Mouse (Mus musculus) forebrain, embryonic 16.5 days (tissue): Measurements from ENCODE around the gene Rprml. TPM values are rescaled to one million over a fixed set of nuclear protein-coding genes. Genes with fewer than 3 reads are reported as not detected.

Experiments used
- ATAC-seq: fragments of 200-750 bp; cut with Nextera tagmentation; 2 replicates; pipeline ENCODE4 v1.8.0; 2017; ENCODE audit warnings: mild to moderate bottlenecking, moderate library complexity
- H3K27ac ChIP-seq: fragments of 300-500 bp; sonication (generic); 2 replicates; pipeline ENCODE4 v1.5.1; 2014; ENCODE audit warnings: low read length, control low read depth
- H3K27me3 ChIP-seq: fragments of 300-500 bp; sonication (generic); replicated peaks from 2 replicates; pipeline ENCODE4 v1.6.1; 2014; ENCODE audit warnings: low read length; ENCODE audit not compliant: control insufficient read depth, insufficient read depth
- H3K36me3 ChIP-seq: fragments of 300-500 bp; sonication (generic); 2 replicates; pipeline ENCODE4 v1.6.1; 2014; ENCODE audit not compliant: control insufficient read depth, insufficient read depth
- H3K4me1 ChIP-seq: fragments of 300-500 bp; sonication (generic); replicated peaks from 2 replicates; pipeline ENCODE4 v1.6.1; 2014; ENCODE audit warnings: low read length; ENCODE audit not compliant: control insufficient read depth, insufficient read depth
- H3K4me2 ChIP-seq: fragments of 300-500 bp; sonication (generic); 2 replicates; pipeline ENCODE4 v1.6.1; 2014; ENCODE audit warnings: mild to moderate bottlenecking, low read length, control low read depth
- H3K4me3 ChIP-seq: fragments of 300-500 bp; sonication (generic); replicated peaks from 2 replicates; pipeline ENCODE4 v1.5.1; 2014; ENCODE audit warnings: mild to moderate bottlenecking, low read length, control low read depth
- H3K9ac ChIP-seq: fragments of 300-500 bp; sonication (generic); replicated peaks from 2 replicates; pipeline ENCODE4 v1.6.1; 2014; ENCODE audit warnings: low read depth, low read length, control low read depth
- H3K9me3 ChIP-seq: fragments of 300-500 bp; sonication (generic); 2 replicates; pipeline ENCODE4 v1.6.1; 2016; ENCODE audit warnings: low read length; ENCODE audit not compliant: control insufficient read depth
- WGBS: fragments of 180-500 bp; shearing (Covaris S2); extraction: QIAGEN DNeasy Blood & Tissue Kit; methylation state at CpG from one replicate; pipeline ENCODE4 v1.1.7; 2014; 5-methylcytosine and 5-hydroxymethylcytosine counted together
- polyA plus RNA-seq: library from polyadenylated mRNA; unstranded; fragments of >200 nt; fragmentation: Nextera tagmentation; extraction: Ambion mirVana; gene quantifications from 2 replicates; pipeline ENCODE4 v1.2.1, GENCODE M21; 2015

Rprml gene
- polyA plus RNA-seq, result 10.3 and 16.3 TPM in 2 replicates

GRCm38 (mm10) chr11:103649301-103649982 is at the start of gene Rprml:
TSS of gene Rprml (plus strand) at chr11:103649570.
- H3K27ac ChIP-seq, result no peak within 1 kb of the TSS
- WGBS, result 1% methylated on average over 50 of the region's 71 CpGs
- no peaks in the 10 kb centered on the region for H3K36me3 ChIP-seq
- peak within 1 kb of the TSS; percentile 43 for H3K9ac ChIP-seq
- peaks cover 16% of the 10 kb centered on the region for H3K4me1 ChIP-seq
- peaks cover 64% of the 10 kb centered on the region for H3K27me3 ChIP-seq
- 0 out of 2 replicates have a peak, but pooled peaks have one; percentile 26 for ATAC-seq
- 0 out of 2 replicates have a peak, but pooled peaks cover 2% of the 10 kb centered on the region for H3K9me3 ChIP-seq
- peak within 1 kb of the TSS; percentile 42 for H3K4me3 ChIP-seq
- peak within 1 kb of the TSS; percentile 62 for H3K4me2 ChIP-seq

GRCm38 (mm10) chr11:103606611-103607010 is 42.8 kb upstream of the Rprml start:
- Histone ChIP-seq H3K36me3 (no peaks in the 10 kb centered on the region), H3K4me1 (no peaks in the 10 kb centered on the region), H3K4me3 (no peak overlapping the region), H3K9me3 (no peaks in the 10 kb centered on the region), H3K9ac (no peak overlapping the region), H3K27ac (no peak overlapping the region), H3K27me3 (no peaks in the 10 kb centered on the region), H3K4me2 (no peak overlapping the region)
- 70% methylated on average over 5 of the region's 5 CpGs for WGBS
- no peak for ATAC-seq

- Histone ChIP-seq H3K4me3 (no peak overlapping the region), H3K9ac (no peak overlapping the region), H3K36me3 (no peaks in the 10 kb centered on the region), H3K27ac (no peak overlapping the region), H3K4me2 (no peak overlapping the region), H3K27me3 (no peaks in the 10 kb centered on the region), H3K9me3 (no peaks in the 10 kb centered on the region), H3K4me1 (no peaks in the 10 kb centered on the region)
- 96% methylated on average over 2 of the region's 2 CpGs for WGBS
- ATAC-seq, result no peak
Observed at GRCm38 (mm10) chr11:103610772-103611171, 38.6 kb upstream of the Rprml start.

- Histone ChIP-seq H3K9ac (no peak within 1 kb of the TSS), H3K9me3 (no peaks in the 10 kb centered on the region), H3K4me2 (no peak within 1 kb of the TSS), H3K4me3 (no peak within 1 kb of the TSS), H3K4me1 (no peaks in the 10 kb centered on the region), H3K27me3 (no peaks in the 10 kb centered on the region), H3K36me3 (no peaks in the 10 kb centered on the region), H3K27ac (no peak within 1 kb of the TSS)
- WGBS, result 85% methylated on average over 9 of the region's 9 CpGs
- ATAC-seq, result no peak
Observed at GRCm38 (mm10) chr11:103621040-103621439, 28.3 kb upstream of the Rprml start, which contains the start of gene Gm884. TSS of gene Gm884 (minus strand) at chr11:103621140.

- no peaks in the 10 kb centered on the region for H3K4me1 ChIP-seq
- no peaks in the 10 kb centered on the region for H3K36me3 ChIP-seq
- 86% methylated on average over 23 of the region's 23 CpGs for WGBS
- H3K4me2 ChIP-seq, result no peak overlapping the region
- ATAC-seq, result no peak
- no peak overlapping the region for H3K27ac ChIP-seq
- H3K27me3 ChIP-seq, result no peaks in the 10 kb centered on the region
- H3K4me3 ChIP-seq, result no peak overlapping the region
- H3K9me3 ChIP-seq, result no peaks in the 10 kb centered on the region
- no peak overlapping the region for H3K9ac ChIP-seq
Observed at GRCm38 (mm10) chr11:103627453-103627852, 21.9 kb upstream of the Rprml start.

GRCm38 (mm10) chr11:103634806-103635205 is 14.6 kb upstream of the Rprml start:
- H3K9me3 ChIP-seq, result no peaks in the 10 kb centered on the region
- H3K4me2 ChIP-seq, result no peak overlapping the region
- H3K9ac ChIP-seq, result no peak overlapping the region
- no peaks in the 10 kb centered on the region for H3K4me1 ChIP-seq
- H3K4me3 ChIP-seq, result no peak overlapping the region
- peaks cover 9% of the 10 kb centered on the region; the same call in 1 of the 2 replicates for H3K27me3 ChIP-seq
- H3K27ac ChIP-seq, result no peak overlapping the region
- ATAC-seq, result no peak
- 91% methylated on average over 7 of the region's 7 CpGs for WGBS
- H3K36me3 ChIP-seq, result no peaks in the 10 kb centered on the region

- peaks cover 14% of the 10 kb centered on the region; the same call in 1 of the 2 replicates for H3K27me3 ChIP-seq
- H3K36me3 ChIP-seq, result no peaks in the 10 kb centered on the region
- no peak overlapping the region for H3K4me2 ChIP-seq
- no peaks in the 10 kb centered on the region for H3K4me1 ChIP-seq
- H3K9me3 ChIP-seq, result no peaks in the 10 kb centered on the region
- 85% methylated on average over 3 of the region's 3 CpGs for WGBS
- H3K4me3 ChIP-seq, result no peak overlapping the region
- no peak overlapping the region for H3K9ac ChIP-seq
- H3K27ac ChIP-seq, result no peak overlapping the region
- no peak for ATAC-seq
Observed at GRCm38 (mm10) chr11:103635481-103635880, 13.9 kb upstream of the Rprml start.

GRCm38 (mm10) chr11:103636261-103636660 is 13.1 kb upstream of the Rprml start:
- H3K36me3 ChIP-seq, result no peaks in the 10 kb centered on the region
- H3K4me3 ChIP-seq, result no peak overlapping the region
- H3K4me1 ChIP-seq, result no peaks in the 10 kb centered on the region
- no peak overlapping the region for H3K4me2 ChIP-seq
- no peak overlapping the region for H3K27ac ChIP-seq
- peaks cover 18% of the 10 kb centered on the region; the same call in 1 of the 2 replicates for H3K27me3 ChIP-seq
- no peak for ATAC-seq
- WGBS, result 82% methylated on average over 6 of the region's 6 CpGs
- no peak overlapping the region for H3K9ac ChIP-seq
- H3K9me3 ChIP-seq, result no peaks in the 10 kb centered on the region

- no peak within 1 kb of the TSS for H3K4me2 ChIP-seq
- no peak for ATAC-seq
- H3K27ac ChIP-seq, result no peak within 1 kb of the TSS
- 78% methylated on average over 3 of the region's 3 CpGs for WGBS
- no peak within 1 kb of the TSS for H3K9ac ChIP-seq
- no peak within 1 kb of the TSS for H3K4me3 ChIP-seq
- H3K27me3 ChIP-seq, result peaks cover 20% of the 10 kb centered on the region; the same call in 1 of the 2 replicates
- no peaks in the 10 kb centered on the region for H3K36me3 ChIP-seq
- H3K9me3 ChIP-seq, result no peaks in the 10 kb centered on the region
- H3K4me1 ChIP-seq, result no peaks in the 10 kb centered on the region
Observed at GRCm38 (mm10) chr11:103638790-103639189, 10.6 kb upstream of the Rprml start, which contains the start of gene Lyzl6. TSS of gene Lyzl6 (minus strand) at chr11:103638890.
